Mouse (Mus musculus) cortical plate, adult 2 months (tissue): Measurements from ENCODE around the gene Agxt2. TPM values are rescaled to one million over a fixed set of nuclear protein-coding genes. Genes with fewer than 3 reads are reported as not detected.

Experiments used
- H3K27ac ChIP-seq: fragments of 200-500 bp; 2 replicates; pipeline ENCODE4 v1.5.1; 2012; ENCODE audit warnings: low read length, control low read depth, inconsistent platforms; ENCODE audit not compliant: insufficient read depth
- H3K4me1 ChIP-seq: fragments of 200-500 bp; 2 replicates; pipeline ENCODE4 v1.6.1; 2011; ENCODE audit warnings: low read length; ENCODE audit not compliant: control insufficient read depth, insufficient read depth
- H3K4me3 ChIP-seq: fragments of 200-500 bp; 2 replicates; pipeline ENCODE4 v1.5.1; 2011; ENCODE audit warnings: mild to moderate bottlenecking, low read length, control low read depth; ENCODE audit not compliant: insufficient read depth
- CTCF ChIP-seq: fragments of 200-500 bp; IDR thresholded peaks from 2 replicates; pipeline ENCODE4 v1.5.1; 2011; ENCODE audit warnings: mild to moderate bottlenecking, control low read depth, low read length; ENCODE audit not compliant: insufficient read depth; ENCODE audit errors: extremely low read depth
- POLR2A ChIP-seq: fragments of 200-500 bp; IDR thresholded peaks from 2 replicates; pipeline ENCODE4 v1.6.1; 2011; ENCODE audit warnings: mild to moderate bottlenecking, low read length, control low read depth; ENCODE audit not compliant: insufficient read depth; ENCODE audit errors: extremely low read depth
- polyA plus RNA-seq: library from polyadenylated mRNA; depleted of rRNA; stranded (reverse); fragments of >200 nt; gene quantifications from 2 replicates; pipeline ENCODE4 v1.2.3, GENCODE M21; 2012

The Agxt2 gene
- polyA plus RNA-seq, 1 experiment, result not detected

DNA sequence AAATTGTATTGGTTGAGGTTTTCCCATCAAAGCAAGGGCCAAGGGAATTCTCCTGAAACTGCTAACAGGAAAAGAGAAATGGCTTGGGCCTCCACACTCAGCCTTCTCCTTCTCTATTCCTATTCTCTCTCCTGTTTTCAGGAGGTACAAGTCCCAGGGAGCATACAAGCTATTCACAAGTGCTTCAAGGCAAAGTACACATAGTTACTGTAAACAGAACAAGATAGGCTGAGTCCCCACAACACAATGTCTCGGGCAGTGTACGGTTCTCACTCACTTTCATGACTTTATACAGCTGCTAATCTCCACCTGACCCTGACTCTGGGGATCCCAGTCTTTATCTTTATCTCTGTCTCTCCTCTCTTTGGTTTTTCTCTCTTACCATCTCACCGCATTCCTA, 17.1 kb downstream of the Agxt2 start:
- no peaks in the 10 kb centered on the region; the same call in 1 of the 2 replicates for H3K4me1 ChIP-seq
- TF ChIP-seq POLR2A (no peak), CTCF (no peak)
- H3K27ac ChIP-seq, result no peak overlapping the region
- no peak overlapping the region for H3K4me3 ChIP-seq

DNA sequence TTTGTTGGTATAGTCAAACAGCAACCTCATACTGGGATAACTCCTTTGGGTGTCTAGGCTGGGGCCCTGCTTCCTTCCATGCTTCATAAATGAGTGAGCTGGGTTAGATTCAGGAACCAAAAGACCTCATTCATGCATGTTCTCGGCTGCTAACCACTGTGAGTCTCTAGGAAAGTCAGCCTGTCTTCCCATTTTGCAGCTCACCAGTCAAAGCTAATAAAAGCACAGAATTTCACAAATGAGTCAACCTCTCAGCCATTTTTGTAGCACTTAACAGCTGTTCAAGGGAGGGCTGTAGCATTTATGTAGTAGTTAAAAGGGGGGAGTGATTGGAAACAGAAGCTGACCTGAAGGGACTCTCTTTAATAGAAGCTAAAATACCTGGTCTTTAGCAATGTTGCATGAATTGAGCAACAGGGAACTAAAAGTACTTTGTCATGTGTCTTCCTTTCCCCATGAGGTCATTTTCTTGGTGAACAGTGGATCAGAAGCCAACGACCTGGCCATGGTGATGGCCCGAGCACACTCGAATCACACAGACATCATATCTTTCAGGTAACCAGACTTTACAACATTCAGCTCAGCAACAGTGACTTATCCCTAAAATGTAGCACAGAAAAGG, 20.1 kb downstream of the Agxt2 start:
- Histone ChIP-seq H3K27ac (no peak overlapping the region), H3K4me1 (no peaks in the 10 kb centered on the region; the same call in 1 of the 2 replicates), H3K4me3 (no peak overlapping the region)
- TF ChIP-seq CTCF, result no peak
- TF ChIP-seq POLR2A, result no peak

DNA sequence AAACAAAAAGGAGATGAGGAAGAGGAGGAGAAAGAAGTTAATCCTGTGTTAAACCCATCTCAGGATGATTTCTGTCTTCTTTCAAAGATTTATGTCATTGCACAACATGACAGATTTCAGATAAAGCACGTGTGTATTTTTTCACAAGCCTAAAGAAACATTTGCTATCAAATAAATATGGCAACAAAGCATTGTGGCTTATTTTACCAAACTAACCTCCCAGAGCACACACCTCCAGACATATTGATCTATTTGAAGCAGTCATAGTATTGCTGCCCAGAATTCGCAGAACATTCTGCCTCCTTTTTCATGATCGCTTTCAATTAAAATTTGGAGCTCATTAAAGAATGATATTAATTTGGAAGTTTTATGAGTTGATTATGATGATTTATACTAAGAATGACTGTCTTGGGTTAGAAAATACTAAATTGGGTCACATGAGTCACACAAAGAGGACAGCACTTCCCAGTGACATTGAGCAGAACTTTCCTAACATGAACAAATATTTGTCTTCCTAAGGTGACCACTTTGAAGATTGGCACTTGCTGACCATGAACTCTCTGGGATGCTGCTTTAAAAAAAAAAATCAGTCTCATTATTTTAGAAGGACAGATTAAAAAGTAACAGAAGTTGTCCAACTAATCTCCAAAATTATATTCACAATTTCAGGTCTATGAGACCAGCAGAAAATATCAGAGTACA, 21.6 kb downstream of the Agxt2 start:
- H3K4me1 ChIP-seq, result no peaks in the 10 kb centered on the region; the same call in 1 of the 2 replicates
- no peak overlapping the region for H3K27ac ChIP-seq
- no peak overlapping the region for H3K4me3 ChIP-seq
- TF ChIP-seq POLR2A (no peak), CTCF (no peak)

DNA sequence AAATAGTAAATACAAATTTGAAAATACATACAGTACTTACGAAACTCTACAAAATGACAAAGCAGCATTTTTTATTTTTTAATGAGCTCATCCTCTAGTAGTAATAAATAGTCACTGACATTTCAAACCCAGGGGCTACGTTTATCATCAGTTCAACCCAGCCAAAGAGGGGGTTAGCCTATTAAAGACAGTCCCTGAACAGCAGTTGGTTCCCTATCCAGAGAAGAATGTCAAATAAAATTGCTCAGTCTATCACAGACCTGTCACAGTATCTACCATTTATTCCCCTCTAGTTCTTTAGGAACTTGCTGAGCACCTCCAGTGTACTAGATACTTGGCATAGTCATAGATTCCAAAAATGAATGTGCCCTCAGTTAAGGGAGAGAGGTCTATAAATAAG, 28.9 kb downstream of the Agxt2 start:
- TF ChIP-seq POLR2A (no peak), CTCF (no peak)
- H3K4me1 ChIP-seq, result no peaks in the 10 kb centered on the region
- H3K4me3 ChIP-seq, result no peak overlapping the region
- H3K27ac ChIP-seq, result no peak overlapping the region

DNA sequence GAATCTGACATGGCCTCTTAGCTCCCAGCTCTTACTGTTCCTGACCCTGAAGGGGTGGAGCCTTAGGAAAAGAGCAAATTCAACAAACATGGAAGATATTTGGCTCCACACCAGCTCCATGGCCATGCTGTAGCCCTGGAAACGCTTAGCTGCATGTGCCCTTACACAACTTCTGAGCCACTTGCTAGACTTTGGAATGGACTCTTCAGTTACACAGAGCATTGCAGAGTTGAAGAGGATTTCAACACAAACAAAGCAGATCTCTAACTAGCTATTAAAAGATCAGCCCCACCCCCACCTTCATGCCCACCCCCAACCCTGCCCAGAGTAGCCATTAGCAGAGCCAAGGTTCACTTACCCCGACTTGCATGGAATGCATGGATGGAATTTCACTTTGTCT, 41.5 kb downstream of the Agxt2 start:
- H3K4me3 ChIP-seq, result no peak overlapping the region
- TF ChIP-seq CTCF (no peak), POLR2A (no peak)
- no peaks in the 10 kb centered on the region for H3K4me1 ChIP-seq
- H3K27ac ChIP-seq, result no peak overlapping the region

DNA sequence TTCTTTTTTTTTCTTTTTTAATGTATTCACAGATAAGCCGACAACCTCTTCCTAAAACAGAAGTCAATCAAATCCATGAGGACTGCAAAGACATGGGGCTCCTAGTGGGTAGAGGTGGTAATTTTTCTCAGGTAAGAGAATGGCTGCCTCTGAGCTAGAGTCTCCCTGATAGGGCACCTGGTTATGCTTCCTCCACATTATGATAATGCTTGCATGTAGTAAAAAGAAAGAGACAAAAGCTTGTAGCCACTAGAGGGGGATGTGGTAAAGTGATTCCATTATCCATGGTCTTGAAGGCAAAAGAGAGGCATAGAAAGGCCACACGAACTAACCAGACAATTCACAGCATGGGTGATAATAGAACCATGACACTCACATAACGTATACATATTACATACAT, 42.1 kb downstream of the Agxt2 start:
- no peaks in the 10 kb centered on the region for H3K4me1 ChIP-seq
- H3K27ac ChIP-seq, result no peak overlapping the region
- no peak for TF ChIP-seq POLR2A
- 0 out of 2 replicates have a peak, but pooled peaks have one; percentile 4 for TF ChIP-seq CTCF
- no peak overlapping the region for H3K4me3 ChIP-seq

DNA sequence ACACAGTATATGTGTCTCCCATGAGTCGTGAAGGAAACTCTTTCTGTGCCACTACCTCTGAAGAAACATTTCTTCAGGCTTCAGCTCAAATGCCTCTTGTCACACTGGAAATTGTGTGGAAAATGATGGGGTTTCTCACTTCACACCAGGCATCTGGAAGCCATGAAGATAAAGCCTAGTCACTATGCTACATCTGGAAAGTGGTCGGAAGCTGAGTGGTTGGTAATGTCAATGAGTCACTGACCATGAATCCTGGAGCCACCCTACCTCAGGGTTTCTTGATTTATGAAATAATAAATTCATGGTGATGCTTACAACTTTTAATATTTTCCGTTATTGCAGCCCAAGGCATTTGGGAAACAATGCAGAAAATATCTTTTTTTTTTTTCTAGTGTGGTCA, 51.5 kb downstream of the Agxt2 start:
- Histone ChIP-seq H3K4me1 (no peaks in the 10 kb centered on the region; the same call in 1 of the 2 replicates), H3K27ac (no peak overlapping the region), H3K4me3 (no peak overlapping the region)
- TF ChIP-seq CTCF, result no peak

DNA sequence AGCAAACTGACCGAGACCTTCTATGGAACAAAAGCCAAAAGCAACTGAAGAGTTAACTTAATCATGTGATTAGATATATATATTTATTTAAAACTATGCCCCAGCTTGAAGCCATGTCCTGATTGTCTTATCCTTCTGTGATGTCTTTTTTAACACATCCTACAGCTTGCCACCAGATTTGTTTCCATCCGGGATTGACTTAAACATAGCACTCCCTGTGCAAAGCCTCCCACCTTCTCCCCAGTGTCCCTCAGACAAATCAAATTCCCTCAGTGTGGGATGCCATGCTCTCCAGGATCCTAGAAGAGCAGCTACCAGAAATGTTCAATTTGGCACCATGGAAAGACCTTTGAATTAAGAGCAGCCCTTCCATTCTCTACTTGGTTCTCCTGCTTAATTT, 52.5 kb downstream of the Agxt2 start:
- no peak overlapping the region for H3K4me3 ChIP-seq
- no peak for TF ChIP-seq POLR2A
- no peak for TF ChIP-seq CTCF
- no peak overlapping the region for H3K27ac ChIP-seq
- H3K4me1 ChIP-seq, result no peaks in the 10 kb centered on the region; the same call in 1 of the 2 replicates

DNA sequence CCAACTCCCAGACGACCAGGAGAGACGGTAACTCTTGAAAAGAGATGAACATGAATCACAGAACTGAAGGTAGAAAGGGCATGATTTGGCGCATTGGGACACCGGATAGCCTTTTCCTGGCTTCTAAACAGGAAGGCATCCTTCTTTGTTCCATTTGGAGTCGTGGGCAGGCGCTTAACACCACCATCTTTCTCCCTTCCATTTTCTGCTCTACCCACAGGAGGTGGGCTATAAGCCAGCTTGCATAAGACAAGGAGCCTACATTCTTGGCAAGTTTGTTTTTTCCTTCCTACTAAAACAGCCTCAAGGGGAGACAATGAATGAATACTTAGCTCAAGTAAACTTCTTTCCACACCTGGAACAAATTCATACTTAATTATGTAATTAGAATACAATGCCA, 55.3 kb downstream of the Agxt2 start:
- TF ChIP-seq POLR2A, result no peak
- no peak for TF ChIP-seq CTCF
- Histone ChIP-seq H3K27ac (peak overlapping the region; percentile 97), H3K4me3 (no peak overlapping the region), H3K4me1 (no peaks in the 10 kb centered on the region; the same call in 1 of the 2 replicates)

DNA sequence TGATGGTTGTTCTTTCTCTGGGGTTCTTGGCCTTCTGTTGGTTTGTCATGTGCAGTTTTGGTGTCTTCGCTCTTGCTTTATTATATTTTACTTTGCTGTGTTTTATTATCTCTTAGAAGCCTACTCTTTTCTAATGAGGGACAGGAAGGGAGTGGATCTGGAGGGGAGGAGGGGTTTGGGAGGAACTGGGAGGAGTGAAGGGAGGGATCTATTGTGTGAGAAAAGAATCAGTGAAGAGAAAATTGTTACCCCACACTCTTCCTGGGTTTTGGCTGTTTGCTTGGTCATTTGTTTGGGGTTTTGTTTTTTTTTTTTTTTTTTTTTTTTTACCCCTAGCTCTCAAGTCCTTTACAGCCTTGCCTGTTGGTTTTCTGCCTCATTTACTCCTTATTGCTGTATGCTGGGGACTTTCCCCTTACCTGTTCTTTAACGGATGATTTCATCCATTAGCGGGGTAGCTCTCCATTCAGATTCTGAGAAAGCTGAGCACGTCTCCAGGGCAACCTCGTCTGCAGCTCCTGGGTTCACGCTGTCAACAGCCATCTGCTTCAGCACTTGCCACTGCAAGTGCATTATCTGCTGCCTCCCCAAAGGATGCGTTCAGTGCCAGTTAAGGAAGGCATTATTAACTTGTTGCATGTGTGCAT, 62.9 kb downstream of the Agxt2 start:
- Histone ChIP-seq H3K4me3 (no peak overlapping the region), H3K4me1 (peaks cover 2% of the 10 kb centered on the region; the same call in 1 of the 2 replicates), H3K27ac (no peak overlapping the region)
- TF ChIP-seq POLR2A (no peak), CTCF (no peak)

DNA sequence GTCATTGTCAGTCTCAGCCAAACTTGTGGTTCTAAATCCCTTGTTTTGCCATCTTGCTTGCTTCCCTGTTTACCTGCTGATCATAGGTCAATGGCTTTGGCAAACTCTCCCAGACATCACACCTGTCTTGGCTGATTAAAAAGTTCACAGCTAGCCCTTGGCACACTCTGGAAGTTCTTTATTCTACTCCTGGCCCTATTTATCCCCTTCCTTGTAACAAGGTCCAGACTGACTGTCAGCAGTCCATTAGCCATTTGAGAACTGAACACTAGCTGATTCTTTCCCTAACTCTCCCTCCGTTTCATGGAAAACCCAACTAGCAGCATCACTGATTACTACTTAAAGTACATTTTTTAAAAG, 63.4 kb downstream of the Agxt2 start:
- Histone ChIP-seq H3K4me3 (no peak overlapping the region), H3K4me1 (peaks cover 2% of the 10 kb centered on the region; the same call in 1 of the 2 replicates)
- TF ChIP-seq POLR2A, result no peak
- TF ChIP-seq CTCF, result no peak

More for the DNA sequence above, 63.4 kb downstream of the Agxt2 start:
- no peak overlapping the region for H3K27ac ChIP-seq
